Mouse (Mus musculus) hindbrain, embryonic 16.5 days (tissue): ENCODE measurements around the gene Ttll5. TPM values are rescaled to one million over a fixed set of nuclear protein-coding genes. Genes with fewer than 3 reads are reported as not detected.

Source experiments
- ATAC-seq: fragments of 200-750 bp; cut with Nextera tagmentation; 2 replicates; pipeline ENCODE4 v1.8.0; 2017; ENCODE audit warnings: moderate TSS enrichment, moderate library complexity
- H3K27ac ChIP-seq: fragments of 300-500 bp; sonication (generic); 2 replicates; pipeline ENCODE4 v1.5.1; 2014; ENCODE audit warnings: low read depth, mild to moderate bottlenecking, control low read depth, low read length, moderate library complexity
- H3K27me3 ChIP-seq: fragments of 300-500 bp; sonication (generic); replicated peaks from 2 replicates; pipeline ENCODE4 v1.6.1; 2014; ENCODE audit warnings: low read length; ENCODE audit not compliant: control insufficient read depth, insufficient read depth
- H3K36me3 ChIP-seq: fragments of 300-500 bp; sonication (generic); 2 replicates; pipeline ENCODE4 v1.6.1; 2014; ENCODE audit warnings: mild to moderate bottlenecking, low read length, moderate library complexity, mixed read lengths; ENCODE audit not compliant: control insufficient read depth, insufficient read depth
- H3K4me1 ChIP-seq: fragments of 300-500 bp; sonication (generic); 2 replicates; pipeline ENCODE4 v1.6.1; 2014; ENCODE audit warnings: low read depth, low read length; ENCODE audit not compliant: control insufficient read depth, insufficient read depth
- H3K4me2 ChIP-seq: fragments of 300-500 bp; sonication (generic); 2 replicates; pipeline ENCODE4 v1.6.1; 2014; ENCODE audit warnings: mild to moderate bottlenecking, low read length, control low read depth, moderate library complexity
- H3K4me3 ChIP-seq: fragments of 300-500 bp; sonication (generic); 2 replicates; pipeline ENCODE4 v1.5.1; 2014; ENCODE audit warnings: mild to moderate bottlenecking, low read length, control low read depth, moderate library complexity
- H3K9ac ChIP-seq: fragments of 300-500 bp; sonication (generic); 2 replicates; pipeline ENCODE4 v1.6.1; 2014; ENCODE audit warnings: low read depth, mild to moderate bottlenecking, control low read depth, low read length, moderate library complexity
- H3K9me3 ChIP-seq: fragments of 300-500 bp; sonication (generic); 2 replicates; pipeline ENCODE4 v1.6.1; 2014; ENCODE audit warnings: mild to moderate bottlenecking, low read length, moderate library complexity; ENCODE audit not compliant: control insufficient read depth
- WGBS: fragments of 180-500 bp; shearing (Covaris S2); extraction: QIAGEN DNeasy Blood & Tissue Kit; methylation state at CpG from one replicate; pipeline ENCODE4 v1.1.7; 2014; 5-methylcytosine and 5-hydroxymethylcytosine counted together
- polyA plus RNA-seq: library from polyadenylated mRNA; unstranded; fragments of >200 nt; fragmentation: Nextera tagmentation; extraction: Ambion mirVana; gene quantifications from 2 replicates; pipeline ENCODE4 v1.2.1, GENCODE M21; 2015

Ttll5 gene
- polyA plus RNA-seq, 1 experiment from 2014 or later = 11.0 TPM

DNA sequence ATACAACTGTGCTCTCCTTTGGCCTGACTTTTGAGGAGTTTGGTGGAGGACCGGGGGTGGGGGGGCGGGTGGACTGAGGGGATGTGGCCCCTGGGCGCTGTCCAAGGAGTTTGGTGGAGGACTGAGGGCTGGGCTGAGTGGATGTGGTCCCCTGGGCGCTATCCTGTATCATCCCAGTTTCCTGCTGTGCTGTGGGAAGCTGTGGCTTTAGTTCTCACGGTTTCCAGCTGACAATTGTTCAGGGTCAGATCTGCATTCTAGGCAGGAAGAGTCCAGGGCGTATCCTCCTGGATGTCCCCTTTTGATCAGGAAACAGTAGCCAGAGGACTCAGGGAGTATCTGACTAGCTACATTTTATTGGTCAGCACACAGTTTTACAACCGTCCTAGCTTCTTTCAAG lies 263.6 kb downstream of the Ttll5 start:
- Histone ChIP-seq H3K4me1 (peaks cover 4% of the 10 kb centered on the region), H3K27me3 (no peaks in the 10 kb centered on the region), H3K27ac (no peak overlapping the region), H3K9ac (no peak overlapping the region), H3K4me3 (no peak overlapping the region), H3K9me3 (no peaks in the 10 kb centered on the region), H3K36me3 (0 out of 2 replicates have a peak, but pooled peaks cover 5% of the 10 kb centered on the region), H3K4me2 (no peak overlapping the region)
- ATAC-seq = no peak
- 63% methylated on average over 7 of the region's 7 CpGs for WGBS

GRCm38 (mm10) chr12:86090764-86091163 lies 266.3 kb downstream of the Ttll5 start:
- WGBS = 73% methylated on average over 4 of the region's 4 CpGs
- Histone ChIP-seq H3K4me1 (no peaks in the 10 kb centered on the region), H3K4me2 (no peak overlapping the region), H3K9ac (no peak overlapping the region), H3K27ac (no peak overlapping the region), H3K27me3 (no peaks in the 10 kb centered on the region), H3K4me3 (no peak overlapping the region), H3K36me3 (0 out of 2 replicates have a peak, but pooled peaks cover 5% of the 10 kb centered on the region), H3K9me3 (no peaks in the 10 kb centered on the region)
- no peak for ATAC-seq

DNA sequence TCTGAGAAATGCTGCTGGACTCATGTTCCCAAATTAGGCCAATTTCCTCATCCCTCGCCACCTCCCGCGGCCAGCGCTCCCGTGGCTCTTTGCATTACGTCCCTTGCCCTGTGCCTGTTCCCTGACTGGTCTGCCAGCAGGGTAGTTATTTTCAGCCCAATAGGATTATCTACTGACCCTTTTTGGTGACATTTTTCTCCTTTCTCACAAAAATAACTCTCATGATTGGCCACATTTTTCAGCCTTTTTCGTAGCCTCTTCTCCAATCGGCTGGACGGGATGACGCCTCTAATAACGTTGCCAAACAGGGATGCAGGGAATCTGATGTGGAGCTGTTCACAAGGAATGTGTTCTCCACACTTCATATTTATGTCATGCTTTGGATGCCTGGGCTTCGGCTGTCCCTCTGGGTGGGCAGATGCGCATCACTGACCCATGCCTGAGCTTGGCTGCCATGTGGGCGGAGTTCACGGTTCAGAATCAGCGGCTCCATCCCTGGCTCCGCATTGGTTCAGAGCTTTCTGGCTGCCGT lies 267.2 kb downstream of the Ttll5 start:
- no peak for ATAC-seq
- 0 out of 2 replicates have a peak, but pooled peaks cover 5% of the 10 kb centered on the region for H3K36me3 ChIP-seq
- H3K9me3 ChIP-seq = no peaks in the 10 kb centered on the region
- H3K4me3 ChIP-seq = no peak overlapping the region
- H3K4me2 ChIP-seq = no peak overlapping the region
- 51% methylated on average over 18 of the region's 18 CpGs for WGBS
- H3K9ac ChIP-seq = no peak overlapping the region
- H3K27ac ChIP-seq = no peak overlapping the region
- H3K4me1 ChIP-seq = no peaks in the 10 kb centered on the region
- no peaks in the 10 kb centered on the region for H3K27me3 ChIP-seq

GRCm38 (mm10) chr12:86094075-86094474 lies 269.6 kb downstream of the Ttll5 start:
- Histone ChIP-seq H3K27ac (no peak overlapping the region), H3K4me3 (no peak overlapping the region), H3K27me3 (no peaks in the 10 kb centered on the region), H3K36me3 (0 out of 2 replicates have a peak, but pooled peaks cover 2% of the 10 kb centered on the region), H3K9ac (no peak overlapping the region), H3K9me3 (no peaks in the 10 kb centered on the region), H3K4me2 (no peak overlapping the region), H3K4me1 (no peaks in the 10 kb centered on the region)
- WGBS = 94% methylated on average over 4 of the region's 4 CpGs
- no peak for ATAC-seq

DNA sequence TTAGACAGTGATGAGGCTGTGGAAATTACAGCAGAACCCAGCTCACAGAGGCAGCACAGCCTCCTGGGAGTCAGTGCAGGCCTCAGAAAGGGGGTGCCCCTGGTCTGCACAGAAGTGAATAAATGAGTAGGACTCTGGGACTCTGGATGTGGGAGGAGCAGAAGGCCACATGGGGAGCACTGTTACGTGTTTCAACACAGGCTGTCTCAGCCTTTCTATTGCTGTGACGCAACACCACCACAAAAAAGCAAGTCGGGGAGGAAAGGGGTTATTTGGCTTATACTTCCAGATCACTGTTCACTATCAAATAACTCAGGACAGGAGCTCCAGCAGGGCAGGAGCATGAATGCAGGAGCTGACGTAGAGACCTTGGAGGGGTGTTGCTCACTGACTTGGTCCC lies 271.3 kb downstream of the Ttll5 start:
- no peak overlapping the region for H3K9ac ChIP-seq
- H3K4me1 ChIP-seq = no peaks in the 10 kb centered on the region
- H3K9me3 ChIP-seq = no peaks in the 10 kb centered on the region
- no peak overlapping the region for H3K27ac ChIP-seq
- H3K27me3 ChIP-seq = no peaks in the 10 kb centered on the region
- no peak for ATAC-seq
- no peak overlapping the region for H3K4me3 ChIP-seq
- no peaks in the 10 kb centered on the region for H3K36me3 ChIP-seq
- 92% methylated on average over 4 of the region's 4 CpGs for WGBS
- H3K4me2 ChIP-seq = no peak overlapping the region

- Histone ChIP-seq H3K4me3 (no peak overlapping the region), H3K36me3 (no peaks in the 10 kb centered on the region), H3K4me1 (no peaks in the 10 kb centered on the region), H3K4me2 (no peak overlapping the region), H3K9ac (no peak overlapping the region), H3K9me3 (no peaks in the 10 kb centered on the region), H3K27me3 (no peaks in the 10 kb centered on the region), H3K27ac (no peak overlapping the region)
- WGBS = 66% methylated on average over 11 of the region's 11 CpGs
- no peak for ATAC-seq
Observed at GRCm38 (mm10) chr12:86097781-86098180, 273.3 kb downstream of the Ttll5 start.

DNA sequence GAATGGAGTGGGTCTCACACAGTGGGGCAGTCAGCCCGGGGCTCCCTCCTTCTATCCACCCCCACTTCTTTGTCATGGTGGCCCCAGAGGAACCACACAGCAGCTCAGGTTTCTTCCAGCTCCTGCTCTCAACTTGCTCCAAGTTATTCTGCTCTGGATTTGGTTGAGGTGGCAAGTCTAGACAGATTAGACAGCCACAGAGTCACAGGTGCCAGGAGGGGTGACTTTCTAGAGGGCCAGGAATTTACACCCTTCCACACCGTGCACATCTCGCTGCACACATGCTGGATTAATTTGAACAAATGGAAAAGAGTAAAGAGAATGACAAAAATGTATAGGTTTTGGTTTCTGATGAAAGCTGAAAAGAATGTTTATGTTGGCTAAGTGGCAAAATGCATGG lies 276.3 kb downstream of the Ttll5 start:
- H3K36me3 ChIP-seq = no peaks in the 10 kb centered on the region
- H3K9me3 ChIP-seq = no peaks in the 10 kb centered on the region
- no peak overlapping the region for H3K9ac ChIP-seq
- no peak for ATAC-seq
- no peak overlapping the region for H3K27ac ChIP-seq
- H3K27me3 ChIP-seq = no peaks in the 10 kb centered on the region
- H3K4me2 ChIP-seq = no peak overlapping the region
- H3K4me1 ChIP-seq = peaks cover 14% of the 10 kb centered on the region
- H3K4me3 ChIP-seq = no peak overlapping the region
- 89% methylated on average over 3 of the region's 3 CpGs for WGBS

GRCm38 (mm10) chr12:86102686-86103085 lies 278.2 kb downstream of the Ttll5 start:
- no peak overlapping the region for H3K27ac ChIP-seq
- H3K9ac ChIP-seq = no peak overlapping the region
- no peaks in the 10 kb centered on the region for H3K27me3 ChIP-seq
- H3K9me3 ChIP-seq = no peaks in the 10 kb centered on the region
- WGBS = 79% methylated on average over 8 of the region's 8 CpGs
- H3K4me3 ChIP-seq = no peak overlapping the region
- no peak overlapping the region for H3K4me2 ChIP-seq
- no peaks in the 10 kb centered on the region for H3K36me3 ChIP-seq
- no peak for ATAC-seq
- peaks cover 14% of the 10 kb centered on the region for H3K4me1 ChIP-seq

DNA sequence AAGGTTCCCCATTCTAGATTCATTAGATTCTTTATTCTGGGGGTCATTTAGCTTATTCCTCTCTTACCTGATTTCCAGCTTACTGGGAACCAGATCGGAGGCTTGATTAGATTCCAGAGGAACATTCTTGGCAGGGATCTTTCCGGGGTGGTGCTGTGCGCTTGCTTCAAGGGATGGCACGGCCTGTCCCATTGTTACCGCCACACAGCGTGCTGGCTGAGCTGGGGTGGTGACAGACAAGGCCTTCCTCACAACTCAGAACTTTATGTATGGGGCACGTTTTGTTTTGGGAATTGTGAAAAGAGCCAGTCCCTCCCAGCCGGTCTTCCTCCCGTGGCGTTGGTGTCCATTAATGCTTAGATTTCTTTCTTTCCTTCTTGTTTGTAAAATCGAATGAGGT lies 278.9 kb downstream of the Ttll5 start:
- H3K27ac ChIP-seq = no peak overlapping the region
- H3K4me1 ChIP-seq = peaks cover 14% of the 10 kb centered on the region
- ATAC-seq = no peak
- H3K4me2 ChIP-seq = no peak overlapping the region
- no peaks in the 10 kb centered on the region for H3K9me3 ChIP-seq
- H3K27me3 ChIP-seq = no peaks in the 10 kb centered on the region
- no peak overlapping the region for H3K9ac ChIP-seq
- H3K36me3 ChIP-seq = no peaks in the 10 kb centered on the region
- 26% methylated on average over 11 of the region's 11 CpGs for WGBS
- H3K4me3 ChIP-seq = no peak overlapping the region

DNA sequence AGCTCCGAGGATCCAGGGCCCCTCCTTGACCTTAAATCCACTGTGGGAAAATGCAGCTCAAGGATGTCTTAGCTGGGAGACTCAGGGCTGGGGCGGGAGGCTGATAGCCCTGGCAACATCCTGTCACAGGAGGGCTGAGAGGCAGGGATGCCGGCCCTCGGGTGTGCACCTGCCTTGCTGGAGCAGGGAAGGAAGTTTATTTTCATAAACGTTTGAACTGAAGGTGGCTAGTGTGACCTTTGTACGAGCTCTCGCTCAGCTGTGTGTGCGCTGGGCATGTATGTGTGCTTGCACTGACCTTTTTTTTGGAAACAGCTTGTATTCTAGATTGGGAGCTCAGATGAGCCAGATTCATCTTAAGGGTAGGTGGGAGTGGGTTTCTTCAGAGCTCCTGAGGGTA lies 279.4 kb downstream of the Ttll5 start:
- WGBS = 44% methylated on average over 8 of the region's 8 CpGs
- no peak overlapping the region for H3K27ac ChIP-seq
- 0 out of 2 replicates have a peak, but pooled peaks have one; percentile 12 for ATAC-seq

More for the DNA sequence above, 279.4 kb downstream of the Ttll5 start:
- H3K36me3 ChIP-seq = no peaks in the 10 kb centered on the region
- no peak overlapping the region for H3K9ac ChIP-seq
- no peak overlapping the region for H3K4me3 ChIP-seq
- H3K27me3 ChIP-seq = no peaks in the 10 kb centered on the region
- H3K9me3 ChIP-seq = no peaks in the 10 kb centered on the region
- H3K4me1 ChIP-seq = peaks cover 14% of the 10 kb centered on the region
- H3K4me2 ChIP-seq = no peak overlapping the region
